Mouse (Mus musculus) cerebellum, adult 2 months (tissue): ENCODE results near the gene Xrcc6.

Experiments
- CTCF ChIP-seq: fragments of 200-500 bp; IDR thresholded peaks from 2 replicates; pipeline ENCODE4 v1.5.1; 2011; ENCODE audit warnings: low read depth, mild to moderate bottlenecking, control low read depth, low read length, moderate library complexity, borderline replicate concordance; ENCODE audit not compliant: insufficient read depth
- POLR2A ChIP-seq: fragments of 200-500 bp; IDR thresholded peaks from 2 replicates; pipeline ENCODE4 v1.6.1; 2011; ENCODE audit warnings: low read length, control low read depth, borderline replicate concordance; ENCODE audit not compliant: insufficient read depth

DNA sequence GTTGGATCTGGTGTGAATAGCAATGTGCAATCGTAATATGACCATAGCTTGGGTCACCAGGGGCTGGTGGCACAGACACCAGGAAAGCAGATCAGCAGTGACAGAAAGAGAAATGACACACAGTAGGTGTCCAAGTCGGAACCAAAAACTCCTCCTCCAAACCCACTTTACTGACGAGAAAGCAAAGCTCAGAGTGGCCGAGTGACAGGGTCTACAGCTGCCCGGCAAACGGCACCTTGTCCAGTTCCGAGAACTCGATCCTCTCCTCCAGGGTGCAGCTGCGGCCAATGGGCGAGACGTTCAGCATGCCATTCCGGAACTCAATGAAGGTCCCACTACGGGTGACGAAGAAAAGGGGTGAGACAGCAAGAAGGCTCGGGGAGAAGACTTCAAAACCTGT, 32.2 kb upstream of the Xrcc6 start:
- TF ChIP-seq CTCF: no peak
- TF ChIP-seq POLR2A: no peak
